Mouse (Mus musculus) lung, adult 2 months (tissue): Measurements from ENCODE around the gene Cemip2. TPM values are rescaled to one million over a fixed set of nuclear protein-coding genes. Genes with fewer than 3 reads are reported as not detected.

Experiments
- DNase-seq: peaks from one replicate; pipeline ENCODE4 v3.0.0; 2022
- H3K4me1 ChIP-seq: fragments of 200-500 bp; 2 replicates; pipeline ENCODE4 v1.6.1; 2011; ENCODE audit warnings: low read length; ENCODE audit not compliant: control insufficient read depth, insufficient read depth
- H3K4me3 ChIP-seq: fragments of 200-500 bp; replicated peaks from 2 replicates; pipeline ENCODE3; 2011; ENCODE audit warnings: low read depth, mild to moderate bottlenecking, control low read depth, low read length; ENCODE audit errors: extremely low read depth
- CTCF ChIP-seq: fragments of 200-500 bp; IDR thresholded peaks from 2 replicates; pipeline ENCODE4 v1.5.1; 2011; ENCODE audit warnings: mild to moderate bottlenecking, low read length, control low read depth; ENCODE audit not compliant: insufficient read depth
- POLR2A ChIP-seq: fragments of 200-500 bp; IDR thresholded peaks from 2 replicates; pipeline ENCODE4 v1.6.1; 2011; ENCODE audit warnings: low read depth, mild to moderate bottlenecking, control low read depth, low read length, borderline replicate concordance; ENCODE audit errors: extremely low read depth
- WGBS: fragments of 180-500 bp; shearing (Covaris S2); methylation state at CpG from one replicate; pipeline ENCODE4 v1.1.7; 2018; 5-methylcytosine and 5-hydroxymethylcytosine counted together
- polyA plus RNA-seq: library from polyadenylated mRNA; depleted of rRNA; stranded (reverse); fragments of >200 nt; gene quantifications from 2 replicates; pipeline ENCODE4 v1.2.3, GENCODE M21; 2012

The Cemip2 gene
- polyA plus RNA-seq, 1 experiment: 33.8 TPM

DNA sequence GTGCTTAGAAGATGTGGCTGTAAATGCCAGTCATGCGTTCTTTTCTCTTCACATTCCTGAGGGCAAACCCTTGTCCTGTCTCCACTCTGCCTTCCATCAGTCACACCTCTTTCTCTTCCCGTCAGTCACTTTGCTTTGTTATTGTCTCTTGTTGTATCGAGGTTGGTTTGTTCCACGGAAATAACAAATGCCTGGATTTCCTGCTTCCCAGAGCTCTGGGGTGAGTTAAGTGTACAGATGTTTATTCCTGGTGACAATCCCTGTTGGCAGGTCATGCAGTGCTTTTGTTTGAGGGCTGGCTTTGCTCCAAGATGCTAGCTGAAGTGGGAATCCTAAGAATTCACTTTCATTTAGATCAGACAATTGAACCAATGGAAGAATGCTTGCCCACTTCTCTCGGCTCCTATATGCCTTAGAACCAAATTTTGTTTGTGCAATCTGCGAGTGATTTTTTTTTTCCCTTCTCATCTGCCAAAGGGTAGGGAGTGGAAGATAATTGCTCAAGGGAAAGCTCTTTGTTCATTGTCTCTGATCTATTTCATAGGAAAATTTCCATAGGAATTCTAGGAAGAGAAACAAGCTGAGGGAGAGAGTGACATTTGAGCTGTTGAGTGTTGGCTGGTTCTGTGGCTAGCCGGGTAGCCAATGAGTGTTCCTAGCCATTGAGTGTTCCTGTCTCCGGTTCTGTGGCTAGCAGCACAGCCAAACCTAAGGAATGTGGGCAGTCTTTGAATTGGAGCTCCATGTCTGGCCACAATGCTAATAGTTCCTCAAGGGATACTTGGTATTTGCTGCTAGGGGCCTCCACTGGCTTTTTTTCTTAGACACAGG is 104.2 kb downstream of the Cemip2 start:
- peaks cover 11% of the 10 kb centered on the region for H3K4me1 ChIP-seq
- TF ChIP-seq CTCF (no peak), POLR2A (no peak)
- H3K4me3 ChIP-seq: no peak overlapping the region
- DNase-seq: peak; percentile 52
- WGBS: 14% methylated on average over 8 of the region's 8 CpGs

DNA sequence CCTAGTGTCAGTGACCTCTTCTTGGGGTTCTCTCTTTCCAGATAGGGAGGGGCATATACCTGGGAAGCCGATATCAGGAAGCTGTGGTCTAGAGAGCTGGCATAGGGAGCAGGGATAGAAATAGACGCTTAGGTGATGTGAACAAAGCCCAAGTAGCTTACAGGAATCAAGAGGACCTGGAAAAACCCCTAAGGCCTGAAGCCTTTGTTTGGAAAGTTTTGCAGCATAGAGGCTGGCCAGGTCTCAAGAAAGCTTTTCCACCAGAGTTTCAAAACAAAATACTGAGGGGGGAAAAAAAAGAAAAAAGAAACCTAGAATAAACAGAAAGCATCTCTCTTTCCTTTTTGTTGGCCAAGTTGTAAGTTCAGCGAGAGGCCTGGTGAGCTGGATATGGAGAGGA is 104.9 kb downstream of the Cemip2 start:
- 32% methylated on average over 3 of the region's 3 CpGs for WGBS
- TF ChIP-seq POLR2A: no peak
- no peak for TF ChIP-seq CTCF
- no peak for DNase-seq
- Histone ChIP-seq H3K4me1 (peaks cover 11% of the 10 kb centered on the region), H3K4me3 (no peak overlapping the region)

DNA sequence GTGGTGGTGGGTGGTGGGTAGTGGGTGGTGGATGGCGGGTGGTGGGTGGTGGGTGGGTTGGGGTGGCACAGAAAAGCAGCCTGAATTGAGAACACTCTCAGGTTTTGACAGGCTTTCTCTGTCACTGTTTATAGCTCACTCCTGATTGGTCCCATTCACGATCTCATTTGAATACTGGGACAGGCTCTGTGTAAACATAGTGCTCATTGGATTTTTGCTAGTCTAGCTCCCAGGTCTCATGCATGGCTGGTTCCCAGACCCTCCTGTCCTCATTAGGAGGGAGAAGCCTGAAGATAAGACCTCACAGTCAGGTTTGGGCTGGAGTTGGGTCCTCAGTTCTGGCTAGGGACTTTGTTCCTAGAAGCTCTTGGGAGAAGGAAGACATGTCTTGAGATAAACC is 105.8 kb downstream of the Cemip2 start:
- H3K4me3 ChIP-seq: no peak overlapping the region
- no peak for DNase-seq
- WGBS: 70% methylated on average over 2 of the region's 2 CpGs
- no peak for TF ChIP-seq POLR2A
- TF ChIP-seq CTCF: no peak
- peaks cover 11% of the 10 kb centered on the region for H3K4me1 ChIP-seq

- Histone ChIP-seq H3K4me3 (no peak overlapping the region), H3K4me1 (peaks cover 11% of the 10 kb centered on the region)
- 62% methylated on average over 4 of the region's 4 CpGs for WGBS
- no peak for TF ChIP-seq POLR2A
- no peak for TF ChIP-seq CTCF
- DNase-seq: no peak
Observed at GRCm38 (mm10) chr19:21884385-21884784, 106.2 kb downstream of the Cemip2 start.

DNA sequence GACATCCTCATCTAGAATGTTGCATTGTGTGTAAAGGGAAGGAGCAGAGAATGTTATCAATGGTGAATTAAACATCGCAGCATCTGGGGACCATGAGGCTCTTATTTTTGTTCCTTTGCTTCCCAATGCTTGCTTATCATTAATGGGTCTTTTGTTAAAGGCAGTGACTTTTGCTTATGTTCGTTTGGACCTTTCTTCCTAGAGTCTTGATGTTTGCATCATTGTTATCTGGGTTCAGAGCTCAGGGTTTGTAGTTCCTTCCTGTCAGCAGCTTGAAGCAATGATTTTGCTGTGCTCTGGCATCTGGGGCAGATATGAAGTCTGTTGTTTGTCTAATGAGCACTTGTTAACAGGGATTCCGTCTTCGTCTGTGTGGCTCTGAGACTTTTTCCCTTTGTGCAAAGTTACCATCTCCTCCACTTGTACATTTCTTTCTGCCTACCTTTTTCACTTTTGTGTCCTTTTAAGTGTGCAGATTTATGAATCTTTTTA is 108.1 kb downstream of the Cemip2 start:
- Histone ChIP-seq H3K4me3 (no peak overlapping the region), H3K4me1 (peaks cover 19% of the 10 kb centered on the region)
- 42% methylated on average over 4 of the region's 4 CpGs for WGBS
- DNase-seq: no peak
- TF ChIP-seq CTCF (no peak), POLR2A (no peak)

DNA sequence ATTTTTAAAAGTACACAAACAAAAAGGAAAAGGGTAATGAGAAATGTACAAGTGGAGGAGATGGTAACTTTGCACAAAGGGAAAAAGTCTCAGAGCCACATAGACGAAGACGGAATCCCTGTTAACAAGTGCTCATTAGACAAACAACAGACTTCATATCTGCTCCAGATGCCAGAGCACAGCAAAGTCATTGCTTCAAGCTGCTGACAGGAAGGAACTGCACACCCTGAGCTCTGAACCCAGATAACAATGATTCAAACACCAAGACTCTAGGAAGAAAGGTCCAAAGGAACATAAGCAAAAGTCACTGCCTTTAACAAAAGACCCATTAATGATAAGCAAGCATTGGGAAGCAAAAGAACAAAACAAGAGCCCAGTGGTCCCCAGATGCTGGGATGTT is 112.6 kb downstream of the Cemip2 start:
- H3K4me1 ChIP-seq: peaks cover 9% of the 10 kb centered on the region
- TF ChIP-seq CTCF: no peak
- TF ChIP-seq POLR2A: no peak
- no peak for DNase-seq
- H3K4me3 ChIP-seq: no peak overlapping the region
- 30% methylated on average over 2 of the region's 2 CpGs for WGBS

- no peak for DNase-seq
- H3K4me1 ChIP-seq: peaks cover 15% of the 10 kb centered on the region
- 92% methylated on average over 3 of the region's 3 CpGs for WGBS
- H3K4me3 ChIP-seq: no peak overlapping the region
- no peak for TF ChIP-seq CTCF
- TF ChIP-seq POLR2A: no peak
Observed at GRCm38 (mm10) chr19:21894792-21895191, 116.7 kb downstream of the Cemip2 start.

GRCm38 (mm10) chr19:21895540-21895939 is 117.4 kb downstream of the Cemip2 start:
- H3K4me1 ChIP-seq: peaks cover 13% of the 10 kb centered on the region
- 57% methylated on average over 5 of the region's 5 CpGs for WGBS
- TF ChIP-seq POLR2A: no peak
- no peak for TF ChIP-seq CTCF
- no peak overlapping the region for H3K4me3 ChIP-seq
- DNase-seq: no peak

GRCm38 (mm10) chr19:21897122-21897827 is 119.1 kb downstream of the Cemip2 start:
- Histone ChIP-seq H3K4me3 (no peak overlapping the region), H3K4me1 (peaks cover 10% of the 10 kb centered on the region)
- DNase-seq: no peak
- 39% methylated on average over 7 of the region's 7 CpGs for WGBS
- TF ChIP-seq POLR2A: no peak
- no peak for TF ChIP-seq CTCF
